Mouse (Mus musculus) embryonic facial prominence, embryonic 10.5 days (tissue): Measurements from ENCODE around the gene 1700023F06Rik. TPM values are rescaled to one million over a fixed set of nuclear protein-coding genes. Genes with fewer than 3 reads are reported as not detected.
"Not testable (repeated sequence)": the region's sequence is repeated elsewhere in the genome, so short reads cannot be mapped to it uniquely, and the experiment has no call there.

Experiments
- DNase-seq: peaks from one replicate; pipeline ENCODE4 v3.0.0-alpha.2; 2017; ENCODE audit warnings: low spot score
- H3K27ac ChIP-seq: fragments of 300-500 bp; sonication (generic); replicated peaks from 2 replicates; pipeline ENCODE4 v1.5.1; 2016; ENCODE audit warnings: mild to moderate bottlenecking
- H3K27me3 ChIP-seq: fragments of 300-500 bp; sonication (generic); replicated peaks from 2 replicates; pipeline ENCODE4 v1.6.1; 2016; ENCODE audit warnings: low read depth, mild to moderate bottlenecking; ENCODE audit not compliant: poor library complexity, severe bottlenecking
- H3K36me3 ChIP-seq: fragments of 300-500 bp; sonication (generic); replicated peaks from 2 replicates; pipeline ENCODE4 v1.6.1; 2016; ENCODE audit warnings: mild to moderate bottlenecking, moderate library complexity
- H3K4me1 ChIP-seq: fragments of 300-500 bp; sonication (generic); 2 replicates; pipeline ENCODE4 v1.6.1; 2016
- H3K4me3 ChIP-seq: fragments of 300-500 bp; sonication (generic); 2 replicates; pipeline ENCODE4 v1.5.1; 2016; ENCODE audit warnings: mild to moderate bottlenecking, moderate library complexity
- H3K9me3 ChIP-seq: fragments of 300-500 bp; sonication (generic); 2 replicates; pipeline ENCODE4 v1.6.1; 2016; ENCODE audit warnings: mild to moderate bottlenecking
- WGBS: fragments of 180-500 bp; shearing (Covaris S2); methylation state at CpG from one replicate; pipeline ENCODE4 v1.1.7; 2016; 5-methylcytosine and 5-hydroxymethylcytosine counted together
- polyA plus RNA-seq: library from polyadenylated mRNA; unstranded; fragments of >200 nt; fragmentation: Nextera tagmentation; extraction: Ambion mirVana; gene quantifications from 2 replicates; pipeline ENCODE4 v1.2.1, GENCODE M21; 2016

1700023F06Rik gene
- polyA plus RNA-seq, 1 experiment from 2014 or later: 0.47 TPM

GRCm38 (mm10) chr11:103237757-103238156 is 29.4 kb upstream of the 1700023F06Rik start:
- no peaks in the 10 kb centered on the region for H3K9me3 ChIP-seq
- DNase-seq: no peak
- H3K27ac ChIP-seq: no peak overlapping the region
- no peaks in the 10 kb centered on the region for H3K27me3 ChIP-seq
- peaks cover 27% of the 10 kb centered on the region for H3K4me1 ChIP-seq
- H3K4me3 ChIP-seq: no peak overlapping the region
- 73% methylated on average over 9 of the region's 9 CpGs for WGBS
- peaks cover 56% of the 10 kb centered on the region for H3K36me3 ChIP-seq

DNA sequence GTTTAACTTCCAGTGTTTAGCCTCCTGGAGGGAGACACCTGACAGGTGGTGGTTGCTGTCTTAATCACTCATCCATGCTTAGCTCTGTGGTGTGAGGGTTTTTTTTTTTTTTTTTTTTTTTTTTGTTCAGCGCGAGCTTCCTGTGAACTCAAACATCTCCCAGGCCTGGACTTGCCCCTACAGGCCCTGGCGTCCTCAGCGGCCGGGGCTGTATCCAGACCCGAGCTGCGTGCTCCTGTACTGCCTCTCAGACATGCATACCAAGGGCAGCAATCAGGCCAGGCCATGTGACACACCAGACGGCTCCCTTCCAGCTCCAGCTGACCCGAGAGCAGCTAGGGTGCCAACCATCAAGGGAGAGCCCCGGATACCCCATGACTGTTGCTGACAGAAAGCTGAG is 28.5 kb upstream of the 1700023F06Rik start:
- no peaks in the 10 kb centered on the region for H3K9me3 ChIP-seq
- WGBS: 84% methylated on average over 10 of the region's 10 CpGs
- peak; percentile 47 for DNase-seq
- H3K27me3 ChIP-seq: no peaks in the 10 kb centered on the region
- H3K4me3 ChIP-seq: no peak overlapping the region
- no peak overlapping the region for H3K27ac ChIP-seq
- H3K36me3 ChIP-seq: peaks cover 55% of the 10 kb centered on the region
- H3K4me1 ChIP-seq: peaks cover 24% of the 10 kb centered on the region

GRCm38 (mm10) chr11:103236431-103236830 is 28.1 kb upstream of the 1700023F06Rik start:
- H3K36me3 ChIP-seq: peaks cover 51% of the 10 kb centered on the region
- WGBS: 71% methylated on average over 6 of the region's 6 CpGs
- H3K4me1 ChIP-seq: peaks cover 22% of the 10 kb centered on the region
- H3K27me3 ChIP-seq: no peaks in the 10 kb centered on the region
- H3K4me3 ChIP-seq: no peak overlapping the region
- H3K9me3 ChIP-seq: no peaks in the 10 kb centered on the region
- DNase-seq: no peak
- peak overlapping the region; percentile 26; the same call in 1 of the 2 replicates for H3K27ac ChIP-seq

DNA sequence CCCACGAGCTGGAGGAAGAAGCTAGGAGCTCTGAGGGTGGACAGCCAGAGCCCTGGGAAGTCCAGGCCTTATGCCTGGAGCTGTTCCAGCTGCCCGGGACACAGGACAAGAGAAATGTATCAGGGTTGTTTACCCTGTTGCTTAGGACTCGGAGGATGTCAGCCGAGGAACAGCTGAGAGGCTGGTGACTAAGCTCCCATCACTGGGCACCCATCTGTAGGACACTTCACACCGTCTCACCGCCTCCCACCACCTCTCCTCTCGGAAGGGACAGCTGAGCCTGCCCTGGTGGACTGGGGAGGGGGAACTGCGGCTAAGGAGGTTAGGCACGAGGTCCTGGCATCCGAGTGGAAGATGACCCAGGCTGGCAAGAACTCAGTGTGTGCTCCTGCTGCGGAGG is 27.3 kb upstream of the 1700023F06Rik start:
- H3K27ac ChIP-seq: 0 out of 2 replicates have a peak overlapping the region, but pooled peaks have one; percentile 44
- H3K27me3 ChIP-seq: no peaks in the 10 kb centered on the region
- DNase-seq: no peak
- peaks cover 57% of the 10 kb centered on the region for H3K36me3 ChIP-seq
- peaks cover 17% of the 10 kb centered on the region for H3K4me1 ChIP-seq
- no peak overlapping the region for H3K4me3 ChIP-seq
- 79% methylated on average over 11 of the region's 11 CpGs for WGBS
- H3K9me3 ChIP-seq: no peaks in the 10 kb centered on the region

- peaks cover 57% of the 10 kb centered on the region for H3K36me3 ChIP-seq
- H3K27ac ChIP-seq: no peak overlapping the region
- no peak for DNase-seq
- H3K4me1 ChIP-seq: peaks cover 17% of the 10 kb centered on the region
- H3K4me3 ChIP-seq: no peak overlapping the region
- H3K27me3 ChIP-seq: no peaks in the 10 kb centered on the region
- 70% methylated on average over 1 of the region's 1 CpGs for WGBS
- no peaks in the 10 kb centered on the region for H3K9me3 ChIP-seq
These were observed 26.1 kb upstream of the 1700023F06Rik start for GRCm38 (mm10) chr11:103234447-103234846.

DNA sequence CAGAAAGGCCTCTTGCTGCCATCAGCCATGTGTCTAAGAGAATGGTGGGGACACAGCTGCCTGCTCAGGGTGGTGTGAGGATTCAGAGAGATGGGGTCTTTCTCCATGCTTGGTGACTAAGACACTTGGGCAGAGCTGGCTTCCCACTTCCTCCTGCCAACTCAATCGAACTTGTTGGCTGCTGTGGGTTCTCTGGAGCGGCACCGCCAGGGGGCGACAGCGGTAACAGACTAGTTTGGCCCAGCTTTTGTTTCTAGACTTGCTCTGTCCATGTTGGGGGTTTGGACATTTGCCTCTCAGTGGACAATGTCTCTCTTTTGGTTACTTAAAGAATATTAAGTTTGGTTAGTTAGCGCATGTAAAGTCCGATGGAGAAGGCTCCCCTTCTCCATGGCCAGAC is 24.6 kb upstream of the 1700023F06Rik start:
- 27% methylated on average over 7 of the region's 7 CpGs for WGBS

GRCm38 (mm10) chr11:103231367-103231766 is 23.0 kb upstream of the 1700023F06Rik start:
- H3K27ac ChIP-seq: no peak overlapping the region
- H3K4me1 ChIP-seq: peaks cover 16% of the 10 kb centered on the region
- no peaks in the 10 kb centered on the region for H3K27me3 ChIP-seq
- H3K36me3 ChIP-seq: peaks cover 53% of the 10 kb centered on the region
- no peaks in the 10 kb centered on the region for H3K9me3 ChIP-seq
- no peak for DNase-seq
- H3K4me3 ChIP-seq: no peak overlapping the region
- 93% methylated on average over 7 of the region's 7 CpGs for WGBS

More for the DNA sequence above, 24.6 kb upstream of the 1700023F06Rik start:
- peak; percentile 82 for DNase-seq
- peaks cover 17% of the 10 kb centered on the region for H3K4me1 ChIP-seq
- H3K36me3 ChIP-seq: peaks cover 54% of the 10 kb centered on the region
- no peaks in the 10 kb centered on the region for H3K27me3 ChIP-seq
- H3K27ac ChIP-seq: 0 out of 2 replicates have a peak overlapping the region, but pooled peaks have one; percentile 35
- no peak overlapping the region for H3K4me3 ChIP-seq
- no peaks in the 10 kb centered on the region for H3K9me3 ChIP-seq

- H3K4me1 ChIP-seq: peaks cover 12% of the 10 kb centered on the region
- no peak for DNase-seq
- no peak overlapping the region for H3K4me3 ChIP-seq
- 90% methylated on average over 19 of the region's 19 CpGs for WGBS
- H3K36me3 ChIP-seq: peaks cover 56% of the 10 kb centered on the region
- H3K9me3 ChIP-seq: no peaks in the 10 kb centered on the region
- H3K27me3 ChIP-seq: no peaks in the 10 kb centered on the region
- no peak overlapping the region for H3K27ac ChIP-seq
These were observed 22.3 kb upstream of the 1700023F06Rik start for GRCm38 (mm10) chr11:103230626-103231025.

DNA sequence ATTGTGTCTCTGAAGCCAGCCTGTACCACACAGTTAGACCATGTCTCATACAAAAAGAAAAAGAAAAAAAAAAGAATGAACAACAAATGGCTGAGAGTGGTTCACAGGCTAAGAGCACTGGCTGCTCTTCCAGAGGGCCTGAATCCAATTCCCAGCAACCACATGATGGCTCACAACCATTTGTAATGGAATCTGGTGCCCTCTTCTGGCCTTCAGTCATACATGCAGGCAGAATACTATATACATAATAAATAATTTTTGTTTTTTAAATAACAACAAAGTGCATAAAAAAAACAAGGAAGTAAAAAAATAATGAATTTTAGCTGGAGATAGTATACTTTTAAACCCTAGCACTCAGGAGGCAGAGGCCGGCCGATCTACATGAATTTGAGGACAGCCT is 21.2 kb upstream of the 1700023F06Rik start:
- no peak overlapping the region; the same call in 1 of the 2 replicates for H3K4me3 ChIP-seq
- H3K36me3 ChIP-seq: peaks cover 66% of the 10 kb centered on the region
- no peaks in the 10 kb centered on the region for H3K27me3 ChIP-seq
- no peak for DNase-seq
- WGBS: 96% methylated on average over 2 of the region's 2 CpGs
- no peak overlapping the region for H3K27ac ChIP-seq
- no peaks in the 10 kb centered on the region for H3K9me3 ChIP-seq
- H3K4me1 ChIP-seq: peaks cover 21% of the 10 kb centered on the region

DNA sequence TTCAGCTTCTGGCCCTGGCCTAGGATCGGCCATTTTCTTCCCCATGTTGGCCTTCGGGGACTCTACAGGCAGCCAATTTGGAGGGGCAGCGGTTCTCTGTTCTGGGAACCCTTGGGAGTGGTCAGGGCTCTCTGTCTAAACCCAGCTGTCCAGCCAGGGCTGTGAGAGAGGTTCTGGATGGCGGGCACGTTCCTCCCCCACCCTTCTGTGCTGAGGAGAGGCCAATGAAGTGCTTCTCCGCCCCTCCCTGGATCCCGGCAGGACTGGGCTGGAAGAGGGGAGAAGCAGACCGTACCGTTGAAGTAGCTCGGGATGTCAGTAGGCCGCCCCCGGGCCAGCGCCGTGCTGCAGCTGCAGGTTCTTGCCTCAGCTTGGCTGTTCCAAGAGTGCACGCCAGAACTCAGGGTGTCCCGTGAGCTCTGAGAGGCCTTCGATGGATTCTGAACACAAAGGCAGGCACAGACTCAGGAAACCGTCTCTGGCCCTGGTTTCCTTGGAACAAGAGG is 15.6 kb upstream of the 1700023F06Rik start:
- Histone ChIP-seq H3K4me1 (peaks cover 18% of the 10 kb centered on the region), H3K27me3 (peaks cover 20% of the 10 kb centered on the region), H3K27ac (peak overlapping the region; percentile 74), H3K36me3 (peaks cover 88% of the 10 kb centered on the region), H3K4me3 (no peak overlapping the region), H3K9me3 (no peaks in the 10 kb centered on the region)
- DNase-seq: no peak
- 60% methylated on average over 18 of the region's 18 CpGs for WGBS

GRCm38 (mm10) chr11:103223444-103223843 is 15.1 kb upstream of the 1700023F06Rik start:
- H3K4me3 ChIP-seq: no peak overlapping the region
- H3K4me1 ChIP-seq: peaks cover 21% of the 10 kb centered on the region
- H3K36me3 ChIP-seq: peaks cover 83% of the 10 kb centered on the region
- H3K27me3 ChIP-seq: peaks cover 26% of the 10 kb centered on the region
- 0 out of 2 replicates have a peak overlapping the region, but pooled peaks have one; percentile 74 for H3K27ac ChIP-seq
- H3K9me3 ChIP-seq: no peaks in the 10 kb centered on the region
- DNase-seq: no peak
- WGBS: 90% methylated on average over 10 of the region's 10 CpGs

GRCm38 (mm10) chr11:103222718-103223117 is 14.4 kb upstream of the 1700023F06Rik start:
- Histone ChIP-seq H3K4me1 (peaks cover 28% of the 10 kb centered on the region), H3K27me3 (peaks cover 33% of the 10 kb centered on the region), H3K36me3 (peaks cover 79% of the 10 kb centered on the region)
- DNase-seq, H3K4me3 ChIP-seq, H3K27ac ChIP-seq, H3K9me3 ChIP-seq: not testable (repeated sequence)
- WGBS: 91% methylated on average over 4 of the region's 4 CpGs

GRCm38 (mm10) chr11:103221437-103221836 is 13.1 kb upstream of the 1700023F06Rik start:
- Histone ChIP-seq H3K36me3 (peaks cover 66% of the 10 kb centered on the region), H3K27me3 (peaks cover 46% of the 10 kb centered on the region), H3K4me3 (no peak overlapping the region), H3K27ac (no peak overlapping the region), H3K9me3 (no peaks in the 10 kb centered on the region), H3K4me1 (peaks cover 32% of the 10 kb centered on the region)
- DNase-seq: no peak
- 91% methylated on average over 6 of the region's 6 CpGs for WGBS
